In genomic region chr2:124763650-124764049, GRCm38 (mm10) we compare ENCODE assay signal across 15 mouse cellular contexts.
"Had no signal": no experiment of that assay in that cellular context is flagged by ENCODE, and none has a peak within 500 bp of the region (broad histone marks: within the 10 kb centered on the region; RNA-seq: fewer than 3 reads in every experiment).

No protein-coding gene starts in this region.

- H3K36me3 ChIP-seq: midbrain, embryonic 10.5 days; midbrain, embryonic 13.5 days; stomach, embryonic 15.5 days had no signal

- H3K9ac ChIP-seq: liver, embryonic 14.5 days; liver, postnatal 0 days; lung, embryonic 14.5 days; midbrain, embryonic 13.5 days; stomach, embryonic 15.5 days had no signal

- H3K4me1 ChIP-seq: stomach, embryonic 15.5 days had no signal

- H3K27ac ChIP-seq: left cerebral cortex, adult 2 months; liver, embryonic 14.5 days; midbrain, embryonic 10.5 days; midbrain, embryonic 13.5 days; stomach, embryonic 15.5 days had no signal

- H3K9me3 ChIP-seq: midbrain, embryonic 10.5 days; midbrain, embryonic 13.5 days; stomach, embryonic 15.5 days had no signal

- H3K4me2 ChIP-seq: lung, embryonic 14.5 days; midbrain, embryonic 13.5 days; stomach, embryonic 15.5 days had no signal

- ATAC-seq: intestine, postnatal 0 days; liver, postnatal 0 days; lung, postnatal 0 days had no signal

- H3K27me3 ChIP-seq: megakaryocyte, embryonic 14.5 days; midbrain, embryonic 13.5 days; stomach, embryonic 15.5 days had no signal

- H3K4me3 ChIP-seq: left cerebral cortex, adult 2 months; megakaryocyte, embryonic 14.5 days; midbrain, embryonic 10.5 days; midbrain, embryonic 13.5 days; myocyte; stomach, embryonic 15.5 days had no signal

- DNase-seq: layer of hippocampus, postnatal 36 days; liver, postnatal 0 days; lung, embryonic 14.5 days; right cerebral cortex, postnatal 25 days; spleen, adult 18-20 months; thymus, postnatal 25 days had no signal
